Mouse (Mus musculus) bone marrow, adult 2 months (tissue): ENCODE data around the gene Camta1.

ENCODE experiments used
- CTCF ChIP-seq: fragments of 200-500 bp; IDR thresholded peaks from 2 replicates; pipeline ENCODE4 v1.5.1; 2011; ENCODE audit warnings: low read length, control low read depth; ENCODE audit not compliant: control insufficient read depth, insufficient read depth
- POLR2A ChIP-seq: fragments of 200-500 bp; IDR thresholded peaks from 2 replicates; pipeline ENCODE4 v1.6.1; 2011; ENCODE audit warnings: low read depth, mild to moderate bottlenecking, control low read depth, low read length, borderline replicate concordance; ENCODE audit not compliant: control insufficient read depth

- TF ChIP-seq CTCF (no peak), POLR2A (no peak)
Measured at GRCm38 (mm10) chr4:151881590-151881989, 19.9 kb upstream of the Camta1 start.
